Mouse (Mus musculus) mammary gland, adult 2 months (tissue): ENCODE measurements around the gene Crim1. TPM values are rescaled to one million over a fixed set of nuclear protein-coding genes. Genes with fewer than 3 reads are reported as not detected.

ENCODE experiments used
- polyA plus RNA-seq: library from polyadenylated mRNA; depleted of rRNA; stranded (reverse); fragments of >200 nt; gene quantifications from 2 replicates; pipeline ENCODE4 v1.2.3, GENCODE M21; 2012; ENCODE audit warnings: low replicate concordance; rRNA removed

The Crim1 gene
- polyA plus RNA-seq: 26.8 and 28.1 TPM in 2 replicates

DNA sequence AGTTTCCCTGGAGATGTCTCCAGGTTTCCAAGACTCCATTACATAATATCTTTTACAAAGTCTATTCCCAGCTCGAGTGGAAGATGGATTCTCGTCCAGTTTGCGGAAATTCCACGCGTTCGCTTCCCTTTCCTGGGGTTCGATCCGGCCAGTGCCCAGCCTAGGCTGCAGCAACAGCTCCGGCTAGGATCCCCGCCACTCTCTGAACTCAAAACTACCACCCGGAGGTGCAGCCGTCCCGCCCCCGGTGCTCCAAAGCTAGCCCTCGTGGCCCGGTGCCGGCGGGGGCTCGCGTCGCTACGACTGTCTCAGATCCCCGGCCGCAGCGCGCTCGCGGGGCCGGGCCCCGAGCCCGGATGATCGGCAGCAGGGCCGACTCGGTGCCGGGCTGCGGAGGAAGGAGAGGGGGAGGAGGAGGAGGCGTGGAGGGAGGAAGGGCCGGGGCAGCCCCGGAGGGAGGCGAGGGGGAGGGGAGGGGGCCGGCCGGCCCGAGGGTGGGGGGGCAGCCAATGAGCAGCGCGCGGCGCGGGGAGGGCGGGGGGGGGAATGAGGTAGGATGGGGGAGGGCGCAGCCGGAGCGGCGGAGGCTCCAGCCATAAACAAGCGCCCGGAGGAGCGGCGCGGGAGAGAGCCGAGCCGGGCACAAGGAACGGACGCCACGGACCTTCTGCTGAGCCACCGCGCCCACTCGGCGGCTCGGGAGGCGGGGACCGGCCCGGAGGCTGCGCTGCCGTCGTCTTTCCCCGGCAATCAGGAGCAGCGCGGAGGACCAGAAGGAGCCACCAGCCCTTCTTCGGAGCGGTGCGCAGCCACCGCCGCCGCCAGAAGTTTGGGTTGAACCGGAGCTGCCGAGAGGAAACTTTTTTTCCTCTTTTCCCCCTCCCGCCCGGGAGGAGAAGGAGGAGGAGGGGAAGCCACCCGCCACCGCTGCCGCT lies at the start of gene Crim1:
TSS of gene Crim1 (plus strand) at position 623 of the 935 bp plus-strand sequence.

DNA sequence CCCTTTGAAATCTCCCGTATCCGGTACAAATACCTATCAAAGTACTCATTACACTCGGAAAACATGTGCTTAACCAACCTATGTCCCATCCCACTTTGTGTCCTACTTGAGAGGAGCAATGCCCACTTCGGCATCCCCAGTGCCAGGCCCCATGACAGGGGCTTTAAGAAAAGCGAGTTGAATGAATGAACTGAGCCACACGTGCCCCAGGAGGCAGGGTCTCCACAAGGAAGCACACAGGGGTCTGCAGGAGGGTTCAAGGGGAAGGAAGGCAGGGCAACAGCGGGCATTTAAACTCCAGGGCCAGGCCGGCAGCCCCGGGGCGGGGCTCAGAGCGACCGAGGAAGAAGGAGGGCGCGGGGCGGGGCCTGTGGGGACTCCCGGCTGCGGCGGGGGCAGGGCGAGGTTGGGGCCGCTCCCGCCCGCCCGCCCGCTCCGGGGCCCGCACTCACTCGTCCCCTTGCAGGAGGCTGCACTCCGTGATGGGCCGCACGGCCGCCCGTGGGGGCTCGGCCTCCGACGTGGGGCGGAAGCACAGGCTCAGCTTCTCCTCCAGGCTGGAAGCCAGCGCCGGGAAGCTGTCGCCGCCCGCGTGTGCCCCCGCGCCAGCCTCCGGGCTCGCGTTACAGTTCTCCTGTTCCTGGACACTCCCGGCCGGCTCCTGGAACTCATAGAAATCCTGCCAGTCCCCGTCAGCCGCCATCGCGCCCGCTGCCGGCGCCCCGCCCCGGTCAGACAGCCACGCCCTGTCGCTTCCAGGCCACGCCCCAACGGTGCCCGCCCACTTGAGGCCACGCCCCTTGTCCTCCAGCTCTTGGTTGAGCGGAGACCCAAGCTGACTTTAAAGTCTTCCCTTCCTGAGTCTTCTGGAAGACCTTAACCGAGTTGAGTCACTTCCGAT lies 217.6 kb downstream of the Crim1 start, which contains the start of gene Fez2:
TSS of gene Fez2 (minus strand) at position 772 of the 901 bp plus-strand sequence.

Other genes with a start within 250 kb of the Crim1 start
- gene Fez2, start 217.9 kb downstream of the Crim1 start, polyA plus RNA-seq: 20.3 and 35.2 TPM in 2 replicates